Mouse (Mus musculus): ENCODE measurements at regions not wholly inside any gene's neighbourhood (a gene's known extent, or its start where the extent isn't known, plus 50 kb on each side); places are given as distances from the start of the nearest gene placed in this dataset.

DNA sequence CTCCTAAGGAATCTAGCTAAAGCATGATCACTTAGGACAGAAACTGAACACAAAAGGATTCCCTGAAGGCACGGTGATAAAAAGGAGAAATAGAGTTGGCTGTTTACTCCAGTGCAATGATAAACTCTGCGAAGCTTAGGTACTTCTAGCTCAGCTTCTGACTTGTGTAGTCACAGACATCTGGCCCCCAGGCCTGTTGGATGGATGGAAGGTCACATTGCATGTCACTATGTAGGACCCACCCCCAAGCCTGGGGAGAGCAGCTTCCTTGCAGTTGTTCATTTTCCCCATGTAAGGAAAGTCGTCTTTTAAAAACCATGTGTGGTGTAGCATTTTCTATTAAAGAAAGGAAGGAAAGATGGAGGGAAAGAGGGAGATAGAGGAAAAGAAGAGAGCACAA lies 623.0 kb upstream of the Cdh11 start:
- Histone ChIP-seq H3K27me3 (ENCODE audit: insufficient read depth, low read length) (no peaks in the 10 kb centered on the region), H3K9me3 (replicated peaks) (peaks cover 34% of the 10 kb centered on the region), H3K4me3 (ENCODE audit: low read depth, low read length) (no peak overlapping the region), H3K4me1 (ENCODE audit: insufficient read depth, low read depth, low read length) (no peaks in the 10 kb centered on the region), H3K36me3 (replicated peaks) (no peaks in the 10 kb centered on the region)
- DNase-seq (ENCODE audit: low spot score) (no peak), ATAC-seq (ENCODE audit: extremely low read depth, insufficient number of reproducible peaks, low FRiP score, poor library complexity, severe bottlenecking) (no peak)
- TF ChIP-seq GATA1 (IDR thresholded peaks at IDR 0.05; ENCODE audit: borderline replicate concordance, low read length) (no peak), GATA2 (IDR thresholded peaks at IDR 0.05; ENCODE audit: borderline replicate concordance, low read depth, low read length) (no peak), TAL1 (conservative IDR thresholded peaks at IDR 0.05; ENCODE audit: low read depth, low read length) (no peak), CTCF (IDR thresholded peaks at IDR 0.05; ENCODE audit: low read depth, low read length) (no peak), POLR2AphosphoS5 (IDR thresholded peaks at IDR 0.05; ENCODE audit: insufficient replicate concordance, low read depth, low read length) (no peak)

- Histone ChIP-seq H3K27me3 (ENCODE audit: insufficient read depth, low read length) (no peaks in the 10 kb centered on the region), H3K4me3 (ENCODE audit: low read depth, low read length) (no peak overlapping the region), H3K4me1 (ENCODE audit: insufficient read depth, low read depth, low read length) (no peaks in the 10 kb centered on the region), H3K36me3 (replicated peaks) (no peaks in the 10 kb centered on the region), H3K9me3 (replicated peaks) (peaks cover 35% of the 10 kb centered on the region)
- DNase-seq (ENCODE audit: low spot score) (no peak), ATAC-seq (ENCODE audit: extremely low read depth, insufficient number of reproducible peaks, low FRiP score, poor library complexity, severe bottlenecking) (no peak)
- TF ChIP-seq TAL1 (conservative IDR thresholded peaks at IDR 0.05; ENCODE audit: low read depth, low read length) (no peak), POLR2AphosphoS5 (IDR thresholded peaks at IDR 0.05; ENCODE audit: insufficient replicate concordance, low read depth, low read length) (no peak), GATA2 (IDR thresholded peaks at IDR 0.05; ENCODE audit: borderline replicate concordance, low read depth, low read length) (no peak), CTCF (IDR thresholded peaks at IDR 0.05; ENCODE audit: low read depth, low read length) (no peak)
Measured at GRCm38 (mm10) chr8:103409121-103409551, 623.7 kb upstream of the Cdh11 start.

DNA sequence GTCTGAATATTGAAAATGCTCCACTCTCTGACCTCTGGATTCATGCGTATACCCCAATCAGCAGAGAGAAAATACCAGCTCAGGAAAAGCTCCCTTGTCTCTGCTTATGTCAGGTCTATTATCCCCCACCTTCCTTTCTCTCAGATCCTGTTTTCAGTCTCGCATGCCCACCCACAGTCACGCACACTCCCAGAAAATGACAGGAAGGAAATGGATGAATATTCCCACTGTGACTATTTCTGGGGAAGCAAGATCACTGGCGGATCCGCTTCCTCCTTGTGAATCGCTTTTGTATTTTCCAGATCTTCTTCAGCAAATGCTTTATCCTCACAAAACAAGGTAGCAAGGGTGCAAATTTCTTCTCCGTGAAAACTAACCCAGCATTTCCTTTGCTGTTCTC lies 627.3 kb upstream of the Cdh11 start:
- no peaks in the 10 kb centered on the region for H3K36me3 ChIP-seq (replicated peaks)
- ATAC-seq (ENCODE audit: extremely low read depth, insufficient number of reproducible peaks, low FRiP score, poor library complexity, severe bottlenecking) (no peak), DNase-seq (ENCODE audit: low spot score) (no peak)
- peaks cover 23% of the 10 kb centered on the region for H3K9me3 ChIP-seq (replicated peaks)
- H3K4me1 ChIP-seq (ENCODE audit: insufficient read depth, low read depth, low read length) = no peaks in the 10 kb centered on the region
- TF ChIP-seq TAL1 (conservative IDR thresholded peaks at IDR 0.05; ENCODE audit: low read depth, low read length) = no peak
- TF ChIP-seq POLR2AphosphoS5 (IDR thresholded peaks at IDR 0.05; ENCODE audit: insufficient replicate concordance, low read depth, low read length) = no peak
- no peak for TF ChIP-seq CTCF (IDR thresholded peaks at IDR 0.05; ENCODE audit: low read depth, low read length)
- TF ChIP-seq GATA1 (IDR thresholded peaks at IDR 0.05; ENCODE audit: borderline replicate concordance, low read length) = no peak
- TF ChIP-seq GATA2 (IDR thresholded peaks at IDR 0.05; ENCODE audit: borderline replicate concordance, low read depth, low read length) = no peak
- H3K27me3 ChIP-seq (ENCODE audit: insufficient read depth, low read length) = no peaks in the 10 kb centered on the region
- H3K4me3 ChIP-seq (ENCODE audit: low read depth, low read length) = no peak overlapping the region

- Histone ChIP-seq H3K27me3 (ENCODE audit: insufficient read depth, low read length) (no peaks in the 10 kb centered on the region), H3K9me3 (replicated peaks) (peaks cover 27% of the 10 kb centered on the region), H3K36me3 (replicated peaks) (no peaks in the 10 kb centered on the region), H3K4me1 (ENCODE audit: insufficient read depth, low read depth, low read length) (no peaks in the 10 kb centered on the region), H3K4me3 (ENCODE audit: low read depth, low read length) (no peak overlapping the region)
- DNase-seq (ENCODE audit: low spot score) (no peak), ATAC-seq (ENCODE audit: extremely low read depth, insufficient number of reproducible peaks, low FRiP score, poor library complexity, severe bottlenecking) (no peak)
- TF ChIP-seq TAL1 (conservative IDR thresholded peaks at IDR 0.05; ENCODE audit: low read depth, low read length) (no peak), CTCF (IDR thresholded peaks at IDR 0.05; ENCODE audit: low read depth, low read length) (no peak), POLR2AphosphoS5 (IDR thresholded peaks at IDR 0.05; ENCODE audit: insufficient replicate concordance, low read depth, low read length) (no peak), GATA1 (IDR thresholded peaks at IDR 0.05; ENCODE audit: borderline replicate concordance, low read length) (no peak), GATA2 (IDR thresholded peaks at IDR 0.05; ENCODE audit: borderline replicate concordance, low read depth, low read length) (no peak)
Measured at GRCm38 (mm10) chr8:103413589-103414575, 628.4 kb upstream of the Cdh11 start.

DNA sequence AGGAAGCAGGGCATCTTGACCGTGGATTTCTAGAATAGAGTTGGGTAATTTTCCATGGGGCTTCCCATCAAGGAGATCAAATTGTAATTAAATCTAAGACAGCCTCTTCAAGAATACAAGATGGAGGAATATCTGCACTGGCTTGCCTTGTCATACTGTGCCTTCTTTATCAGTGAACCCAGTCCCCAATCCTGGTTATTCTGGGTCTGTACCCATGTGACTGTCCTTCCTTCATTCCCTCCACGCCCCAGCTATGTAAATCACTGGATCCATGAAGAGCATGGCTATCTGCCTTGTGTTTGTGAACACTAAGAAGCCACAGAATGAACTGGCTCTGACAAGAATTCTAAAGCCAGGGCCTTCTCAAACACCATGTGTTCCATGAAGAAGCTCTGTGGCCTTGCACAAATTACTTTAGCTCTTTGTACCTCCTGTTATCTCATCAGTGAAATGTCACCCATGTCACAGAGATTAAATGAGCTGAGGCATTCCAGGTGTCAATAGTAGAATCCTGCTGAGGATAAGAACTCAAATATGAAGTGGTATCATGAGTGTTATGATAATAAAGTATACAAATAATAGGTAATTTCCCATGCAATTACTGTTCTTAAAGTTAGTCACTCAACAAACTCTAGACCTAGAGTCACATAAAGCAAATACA lies 637.0 kb upstream of the Cdh11 start:
- H3K9me3 ChIP-seq (replicated peaks) = peaks cover 34% of the 10 kb centered on the region
- ATAC-seq (ENCODE audit: extremely low read depth, insufficient number of reproducible peaks, low FRiP score, poor library complexity, severe bottlenecking) (no peak), DNase-seq (ENCODE audit: low spot score) (no peak)
- no peak overlapping the region for H3K4me3 ChIP-seq (ENCODE audit: low read depth, low read length)
- no peak for TF ChIP-seq TAL1 (conservative IDR thresholded peaks at IDR 0.05; ENCODE audit: low read depth, low read length)
- no peaks in the 10 kb centered on the region for H3K27me3 ChIP-seq (ENCODE audit: insufficient read depth, low read length)
- H3K36me3 ChIP-seq (replicated peaks) = no peaks in the 10 kb centered on the region
- H3K4me1 ChIP-seq (ENCODE audit: insufficient read depth, low read depth, low read length) = no peaks in the 10 kb centered on the region

DNA sequence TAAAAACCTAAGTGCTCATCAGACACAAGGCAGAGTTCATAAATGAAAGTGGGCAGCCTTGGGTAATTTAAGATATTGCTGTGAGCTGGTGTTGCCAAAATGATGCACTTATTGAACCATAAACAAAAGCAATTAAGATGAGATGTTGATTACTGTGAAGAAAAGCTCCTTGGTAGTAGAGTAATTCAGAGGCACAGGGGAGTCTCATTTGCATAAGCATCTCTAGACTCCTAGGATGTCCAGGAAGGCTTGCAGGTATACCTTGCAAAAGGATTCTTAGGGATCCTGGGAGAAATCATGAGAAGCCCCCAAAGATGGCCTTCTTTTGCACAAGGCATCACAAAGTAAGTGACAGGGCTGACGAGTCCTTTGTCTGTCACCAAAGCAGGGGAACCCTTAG lies 640.5 kb upstream of the Cdh11 start:
- TF ChIP-seq GATA2 (IDR thresholded peaks at IDR 0.05; ENCODE audit: borderline replicate concordance, low read depth, low read length) = no peak
- no peak for TF ChIP-seq TAL1 (conservative IDR thresholded peaks at IDR 0.05; ENCODE audit: low read depth, low read length)
- no peak for TF ChIP-seq CTCF (IDR thresholded peaks at IDR 0.05; ENCODE audit: low read depth, low read length)
- TF ChIP-seq GATA1 (IDR thresholded peaks at IDR 0.05; ENCODE audit: borderline replicate concordance, low read length) = no peak
- TF ChIP-seq POLR2AphosphoS5 (IDR thresholded peaks at IDR 0.05; ENCODE audit: insufficient replicate concordance, low read depth, low read length) = no peak
- no peak for DNase-seq (ENCODE audit: low spot score)
- H3K4me1 ChIP-seq (ENCODE audit: insufficient read depth, low read depth, low read length) = no peaks in the 10 kb centered on the region
- no peaks in the 10 kb centered on the region for H3K36me3 ChIP-seq (replicated peaks)
- no peak for ATAC-seq (ENCODE audit: extremely low read depth, insufficient number of reproducible peaks, low FRiP score, poor library complexity, severe bottlenecking)
- peaks cover 29% of the 10 kb centered on the region for H3K9me3 ChIP-seq (replicated peaks)
- no peak overlapping the region for H3K4me3 ChIP-seq (ENCODE audit: low read depth, low read length)
- no peaks in the 10 kb centered on the region for H3K27me3 ChIP-seq (ENCODE audit: insufficient read depth, low read length)

Data from G1E (cell line).